Mouse (Mus musculus) forebrain, embryonic 12.5 days (tissue): Measurements from ENCODE around the gene Slfn5. TPM values are rescaled to one million over a fixed set of nuclear protein-coding genes. Genes with fewer than 3 reads are reported as not detected.
"Not testable (repeated sequence)": the region's sequence is repeated elsewhere in the genome, so short reads cannot be mapped to it uniquely, and the experiment has no call there.

Experiments
- ATAC-seq: fragments of 200-750 bp; cut with Nextera tagmentation; 2 replicates; pipeline ENCODE4 v1.8.0; 2017; ENCODE audit warnings: moderate TSS enrichment; ENCODE audit not compliant: low FRiP score
- H3K27ac ChIP-seq: fragments of 300-500 bp; sonication (generic); 2 replicates; pipeline ENCODE4 v1.5.1; 2016; ENCODE audit warnings: mild to moderate bottlenecking
- H3K27me3 ChIP-seq: fragments of 300-500 bp; sonication (generic); 2 replicates; pipeline ENCODE4 v1.6.1; 2016; ENCODE audit warnings: mild to moderate bottlenecking
- H3K36me3 ChIP-seq: fragments of 300-500 bp; sonication (generic); replicated peaks from 2 replicates; pipeline ENCODE4 v1.6.1; 2016; ENCODE audit warnings: mild to moderate bottlenecking
- H3K4me1 ChIP-seq: fragments of 300-500 bp; sonication (generic); 2 replicates; pipeline ENCODE4 v1.6.1; 2016
- H3K4me2 ChIP-seq: fragments of 300-500 bp; sonication (generic); 2 replicates; pipeline ENCODE4 v1.6.1; 2016; ENCODE audit warnings: mild to moderate bottlenecking, moderate library complexity
- H3K4me3 ChIP-seq: fragments of 300-500 bp; sonication (generic); replicated peaks from 2 replicates; pipeline ENCODE4 v1.5.1; 2016; ENCODE audit warnings: mild to moderate bottlenecking
- H3K9ac ChIP-seq: fragments of 300-500 bp; sonication (generic); 2 replicates; pipeline ENCODE4 v1.6.1; 2016; ENCODE audit warnings: mild to moderate bottlenecking
- H3K9me3 ChIP-seq: fragments of 300-500 bp; sonication (generic); 2 replicates; pipeline ENCODE4 v1.6.1; 2016
- WGBS: fragments of 180-500 bp; shearing (Covaris S2); methylation state at CpG from one replicate; pipeline ENCODE4 v1.1.7; 2016; 5-methylcytosine and 5-hydroxymethylcytosine counted together
- polyA plus RNA-seq: library from polyadenylated mRNA; unstranded; fragments of >200 nt; fragmentation: Nextera tagmentation; extraction: Ambion mirVana; gene quantifications from 2 replicates; pipeline ENCODE4 v1.2.1, GENCODE M21; 2016

Gene Slfn5
- polyA plus RNA-seq, 1 experiment from 2014 or later: 0.89 TPM

- not testable (repeated sequence) for H3K36me3 ChIP-seq, ATAC-seq, H3K4me3 ChIP-seq, H3K4me1 ChIP-seq, H3K4me2 ChIP-seq, H3K27ac ChIP-seq, H3K9ac ChIP-seq, H3K9me3 ChIP-seq
- WGBS: 88% methylated on average over 6 of the region's 6 CpGs
- peaks cover 42% of the 10 kb centered on the region for H3K27me3 ChIP-seq
These were observed 27.2 kb upstream of the Slfn5 start for GRCm38 (mm10) chr11:82923910-82924309.

GRCm38 (mm10) chr11:82928897-82929632, 22.1 kb upstream of the Slfn5 start:
- Histone ChIP-seq H3K4me2 (no peak overlapping the region), H3K9ac (no peak overlapping the region), H3K27ac (no peak overlapping the region), H3K4me1 (peaks cover 19% of the 10 kb centered on the region), H3K9me3 (no peaks in the 10 kb centered on the region), H3K27me3 (peaks cover 57% of the 10 kb centered on the region), H3K36me3 (no peaks in the 10 kb centered on the region), H3K4me3 (no peak overlapping the region)
- WGBS: 34% methylated on average over 20 of the region's 20 CpGs
- no peak for ATAC-seq

GRCm38 (mm10) chr11:82929633-82929950, 21.6 kb upstream of the Slfn5 start:
- Histone ChIP-seq H3K27me3 (peaks cover 62% of the 10 kb centered on the region), H3K4me3 (no peak overlapping the region)

GRCm38 (mm10) chr11:82930391-82930955, 20.7 kb upstream of the Slfn5 start:
- Histone ChIP-seq H3K4me3 (peak overlapping the region; percentile 54), H3K4me2 (peak overlapping the region; percentile 97), H3K9ac (peak overlapping the region; percentile 38), H3K27me3 (peaks cover 69% of the 10 kb centered on the region), H3K4me1 (peaks cover 19% of the 10 kb centered on the region)
- H3K36me3 ChIP-seq, H3K27ac ChIP-seq, ATAC-seq, H3K9me3 ChIP-seq: not testable (repeated sequence)
- under 1% methylated on average over 79 of the region's 85 CpGs for WGBS

More at GRCm38 (mm10) chr11:82929633-82929950, 21.6 kb upstream of the Slfn5 start:
- Histone ChIP-seq H3K4me1 (peaks cover 19% of the 10 kb centered on the region), H3K9ac (no peak overlapping the region), H3K9me3 (no peaks in the 10 kb centered on the region), H3K36me3 (no peaks in the 10 kb centered on the region), H3K27ac (no peak overlapping the region), H3K4me2 (no peak overlapping the region)
- no peak for ATAC-seq
- 43% methylated on average over 3 of the region's 3 CpGs for WGBS

GRCm38 (mm10) chr11:82931161-82931560, 20.0 kb upstream of the Slfn5 start:
- H3K4me2 ChIP-seq: peak overlapping the region; percentile 97
- H3K27me3 ChIP-seq: peaks cover 71% of the 10 kb centered on the region
- not testable (repeated sequence) for H3K9me3 ChIP-seq, H3K36me3 ChIP-seq, ATAC-seq, H3K27ac ChIP-seq
- WGBS: 2% methylated on average over 62 of the region's 63 CpGs
- peak overlapping the region; percentile 54 for H3K4me3 ChIP-seq
- H3K9ac ChIP-seq: peak overlapping the region; percentile 47
- peaks cover 19% of the 10 kb centered on the region for H3K4me1 ChIP-seq

- Histone ChIP-seq H3K27me3 (peaks cover 72% of the 10 kb centered on the region), H3K9ac (peak overlapping the region; percentile 47), H3K4me2 (peak overlapping the region; percentile 97), H3K4me1 (peaks cover 19% of the 10 kb centered on the region), H3K4me3 (peak overlapping the region; percentile 54)
- WGBS: under 1% methylated on average over 109 of the region's 119 CpGs
- H3K9me3 ChIP-seq, ATAC-seq, H3K27ac ChIP-seq, H3K36me3 ChIP-seq: not testable (repeated sequence)
These were observed 19.3 kb upstream of the Slfn5 start for GRCm38 (mm10) chr11:82931671-82932450.

GRCm38 (mm10) chr11:82933186-82933585, 18.0 kb upstream of the Slfn5 start:
- Histone ChIP-seq H3K4me3 (peak overlapping the region; percentile 54), H3K9me3 (no peaks in the 10 kb centered on the region), H3K27me3 (peaks cover 71% of the 10 kb centered on the region), H3K9ac (peak overlapping the region; percentile 44), H3K4me1 (peaks cover 19% of the 10 kb centered on the region), H3K36me3 (no peaks in the 10 kb centered on the region), H3K27ac (no peak overlapping the region), H3K4me2 (peak overlapping the region; percentile 97)
- WGBS: under 1% methylated on average over 29 of the region's 29 CpGs
- ATAC-seq: no peak

GRCm38 (mm10) chr11:82943336-82943735, 7.8 kb upstream of the Slfn5 start:
- WGBS: 72% methylated on average over 6 of the region's 6 CpGs

GRCm38 (mm10) chr11:82945636-82946035, 5.5 kb upstream of the Slfn5 start:
- ATAC-seq: no peak
- Histone ChIP-seq H3K27ac (no peak overlapping the region), H3K4me1 (no peaks in the 10 kb centered on the region), H3K4me2 (no peak overlapping the region), H3K4me3 (no peak overlapping the region), H3K9me3 (no peaks in the 10 kb centered on the region), H3K27me3 (peaks cover 34% of the 10 kb centered on the region), H3K36me3 (no peaks in the 10 kb centered on the region), H3K9ac (no peak overlapping the region)
- WGBS: 83% methylated on average over 2 of the region's 2 CpGs

More at GRCm38 (mm10) chr11:82943336-82943735, 7.8 kb upstream of the Slfn5 start:
- H3K4me1 ChIP-seq: no peaks in the 10 kb centered on the region
- no peak for ATAC-seq
- peaks cover 26% of the 10 kb centered on the region for H3K27me3 ChIP-seq
- no peak overlapping the region for H3K4me2 ChIP-seq
- no peaks in the 10 kb centered on the region for H3K9me3 ChIP-seq
- H3K9ac ChIP-seq: no peak overlapping the region
- H3K4me3 ChIP-seq: no peak overlapping the region
- H3K27ac ChIP-seq: no peak overlapping the region
- no peaks in the 10 kb centered on the region for H3K36me3 ChIP-seq

GRCm38 (mm10) chr11:82947457-82947856, 3.7 kb upstream of the Slfn5 start:
- 51% methylated on average over 4 of the region's 4 CpGs for WGBS

GRCm38 (mm10) chr11:82949036-82949435, 2.1 kb upstream of the Slfn5 start:
- no peaks in the 10 kb centered on the region for H3K36me3 ChIP-seq
- WGBS: 89% methylated on average over 9 of the region's 9 CpGs

More at GRCm38 (mm10) chr11:82947457-82947856, 3.7 kb upstream of the Slfn5 start:
- H3K4me2 ChIP-seq: no peak overlapping the region
- peaks cover 48% of the 10 kb centered on the region for H3K27me3 ChIP-seq
- no peak overlapping the region for H3K27ac ChIP-seq
- ATAC-seq: no peak
- no peak overlapping the region for H3K9ac ChIP-seq
- no peak overlapping the region for H3K4me3 ChIP-seq
- H3K36me3 ChIP-seq: no peaks in the 10 kb centered on the region
- H3K4me1 ChIP-seq: 0 out of 2 replicates have a peak, but pooled peaks cover 3% of the 10 kb centered on the region
- H3K9me3 ChIP-seq: no peaks in the 10 kb centered on the region

More at GRCm38 (mm10) chr11:82949036-82949435, 2.1 kb upstream of the Slfn5 start:
- H3K27me3 ChIP-seq: peaks cover 60% of the 10 kb centered on the region
- H3K9me3 ChIP-seq: no peaks in the 10 kb centered on the region
- H3K27ac ChIP-seq: no peak overlapping the region
- H3K4me2 ChIP-seq: no peak overlapping the region
- no peak for ATAC-seq
- H3K4me3 ChIP-seq: no peak overlapping the region
- H3K9ac ChIP-seq: no peak overlapping the region
- 0 out of 2 replicates have a peak, but pooled peaks cover 3% of the 10 kb centered on the region for H3K4me1 ChIP-seq
